Mouse (Mus musculus) kidney, adult 2 months (tissue): ENCODE data around the gene Il17rd. TPM values are rescaled to one million over a fixed set of nuclear protein-coding genes. Genes with fewer than 3 reads are reported as not detected.

Experiments
- DNase-seq: peaks from one replicate; pipeline ENCODE4 v3.0.0; 2021
- H3K27ac ChIP-seq: fragments of 200-500 bp; 2 replicates; pipeline ENCODE4 v1.5.1; 2012; ENCODE audit warnings: low read depth, low read length, control low read depth, inconsistent platforms; ENCODE audit not compliant: insufficient read depth
- H3K27me3 ChIP-seq: fragments of 200-500 bp; replicated peaks from 2 replicates; pipeline ENCODE4 v1.6.1; 2012; ENCODE audit warnings: mild to moderate bottlenecking, moderate library complexity, low read length, inconsistent platforms; ENCODE audit not compliant: control insufficient read depth, insufficient read depth
- H3K36me3 ChIP-seq: fragments of 200-500 bp; 2 replicates; pipeline ENCODE4 v1.6.1; 2012; ENCODE audit warnings: mild to moderate bottlenecking, moderate library complexity, low read length, inconsistent platforms; ENCODE audit not compliant: control insufficient read depth, insufficient read depth
- H3K4me1 ChIP-seq: fragments of 200-500 bp; 2 replicates; pipeline ENCODE4 v1.6.1; 2011; ENCODE audit warnings: low read length; ENCODE audit not compliant: control insufficient read depth, insufficient read depth
- H3K4me3 ChIP-seq: fragments of 200-500 bp; 2 replicates; pipeline ENCODE4 v1.5.1; 2011; ENCODE audit warnings: mild to moderate bottlenecking, low read depth, low read length, control low read depth; ENCODE audit not compliant: insufficient read depth
- CTCF ChIP-seq: fragments of 200-500 bp; conservative IDR thresholded peaks from 2 replicates; pipeline ENCODE4 v1.5.1; 2011; ENCODE audit warnings: low read depth, mild to moderate bottlenecking, control low read depth, low read length, moderate library complexity, mixed read lengths; ENCODE audit not compliant: insufficient read depth, insufficient read length
- POLR2A ChIP-seq: fragments of 200-500 bp; IDR thresholded peaks from one replicate; pipeline ENCODE4 v1.6.1; 2011; ENCODE audit warnings: low read depth, low read length, control low read depth
- WGBS: fragments of 180-500 bp; shearing (Covaris S2); methylation state at CpG from one replicate; pipeline ENCODE4 v1.1.7; 2018; 5-methylcytosine and 5-hydroxymethylcytosine counted together
- polyA plus RNA-seq: library from polyadenylated mRNA; depleted of rRNA; stranded (reverse); fragments of >200 nt; gene quantifications from 2 replicates; pipeline ENCODE4 v1.2.3, GENCODE M21; 2012

Il17rd gene
- polyA plus RNA-seq, 1 experiment, result 3.3 TPM

GRCm38 (mm10) chr14:27075084-27075483 is 36.3 kb downstream of the Il17rd start:
- H3K4me3 ChIP-seq, result no peak overlapping the region
- H3K36me3 ChIP-seq, result no peaks in the 10 kb centered on the region
- TF ChIP-seq CTCF (no peak), POLR2A (no peak)
- H3K27ac ChIP-seq, result no peak overlapping the region
- no peak for DNase-seq
- WGBS, result 74% methylated on average over 6 of the region's 6 CpGs
- H3K27me3 ChIP-seq, result no peaks in the 10 kb centered on the region
- peaks cover 28% of the 10 kb centered on the region for H3K4me1 ChIP-seq

- peak overlapping the region; percentile 68; the same call in 1 of the 2 replicates for H3K27ac ChIP-seq
- peaks cover 24% of the 10 kb centered on the region for H3K4me1 ChIP-seq
- no peak for DNase-seq
- WGBS, result 78% methylated on average over 8 of the region's 8 CpGs
- H3K36me3 ChIP-seq, result no peaks in the 10 kb centered on the region
- TF ChIP-seq CTCF, result no peak
- no peak for TF ChIP-seq POLR2A
- H3K4me3 ChIP-seq, result no peak overlapping the region
- H3K27me3 ChIP-seq, result no peaks in the 10 kb centered on the region
These were observed 37.3 kb downstream of the Il17rd start for GRCm38 (mm10) chr14:27075909-27076521.

- WGBS, result 56% methylated on average over 2 of the region's 2 CpGs
These were observed 37.8 kb downstream of the Il17rd start for GRCm38 (mm10) chr14:27076522-27076920.

GRCm38 (mm10) chr14:27081536-27082275 is 43.0 kb downstream of the Il17rd start:
- 63% methylated on average over 5 of the region's 5 CpGs for WGBS
- no peak for TF ChIP-seq CTCF
- no peak for TF ChIP-seq POLR2A
- Histone ChIP-seq H3K36me3 (no peaks in the 10 kb centered on the region), H3K27me3 (no peaks in the 10 kb centered on the region), H3K4me3 (no peak overlapping the region), H3K4me1 (peaks cover 7% of the 10 kb centered on the region; the same call in 1 of the 2 replicates), H3K27ac (no peak overlapping the region)
- DNase-seq, result no peak

More at GRCm38 (mm10) chr14:27076522-27076920, 37.8 kb downstream of the Il17rd start:
- TF ChIP-seq POLR2A (no peak), CTCF (no peak)
- Histone ChIP-seq H3K4me3 (no peak overlapping the region), H3K36me3 (no peaks in the 10 kb centered on the region), H3K27me3 (no peaks in the 10 kb centered on the region), H3K4me1 (peaks cover 18% of the 10 kb centered on the region), H3K27ac (peak overlapping the region; percentile 68)
- DNase-seq, result no peak

GRCm38 (mm10) chr14:27085471-27085870 is 46.7 kb downstream of the Il17rd start:
- peaks cover 3% of the 10 kb centered on the region for H3K36me3 ChIP-seq
- H3K4me1 ChIP-seq, result no peaks in the 10 kb centered on the region
- H3K27me3 ChIP-seq, result no peaks in the 10 kb centered on the region
- no peak overlapping the region for H3K27ac ChIP-seq
- no peak overlapping the region for H3K4me3 ChIP-seq
- TF ChIP-seq POLR2A (no peak), CTCF (no peak)
- WGBS, result 73% methylated on average over 5 of the region's 5 CpGs
- DNase-seq, result no peak

- DNase-seq, result no peak
- H3K27ac ChIP-seq, result no peak overlapping the region
- peaks cover 3% of the 10 kb centered on the region for H3K36me3 ChIP-seq
- WGBS, result 90% methylated on average over 4 of the region's 4 CpGs
- no peaks in the 10 kb centered on the region for H3K4me1 ChIP-seq
- no peaks in the 10 kb centered on the region for H3K27me3 ChIP-seq
- no peak overlapping the region for H3K4me3 ChIP-seq
- TF ChIP-seq CTCF, result no peak
- no peak for TF ChIP-seq POLR2A
These were observed 47.3 kb downstream of the Il17rd start for GRCm38 (mm10) chr14:27085999-27086398.

GRCm38 (mm10) chr14:27094247-27094646 is 55.5 kb downstream of the Il17rd start:
- H3K27me3 ChIP-seq, result no peaks in the 10 kb centered on the region
- no peak overlapping the region for H3K4me3 ChIP-seq
- DNase-seq, result no peak
- WGBS, result 81% methylated on average over 5 of the region's 5 CpGs
- H3K27ac ChIP-seq, result no peak overlapping the region
- no peaks in the 10 kb centered on the region for H3K36me3 ChIP-seq
- TF ChIP-seq CTCF, result no peak
- TF ChIP-seq POLR2A, result no peak
- H3K4me1 ChIP-seq, result no peaks in the 10 kb centered on the region
